Mouse (Mus musculus) CH12.LX (cell line): ENCODE results near the gene Tshz2.

Experiments used
- CHD1 ChIP-seq: IDR thresholded peaks from 2 replicates; pipeline ENCODE4 v1.6.1; 2012; ENCODE audit warnings: low read depth, low read length, improper control_type of control experiment, inconsistent platforms
- CTCF ChIP-seq, 2 experiments: IDR thresholded peaks in 1 of 2; conservative IDR thresholded peaks in 1 of 2; 2 replicates each; pipeline ENCODE4 v1.5.1; 2011 to 2012; ENCODE audit warnings: low read depth in 2 of 2, low read length in 2 of 2, improper control_type of control experiment in 1 of 2, inconsistent platforms in 1 of 2, mild to moderate bottlenecking in 1 of 2, moderate library complexity in 1 of 2
- EP300 ChIP-seq: IDR thresholded peaks from 2 replicates; pipeline ENCODE4 v1.6.1; 2011; ENCODE audit warnings: low read length, improper control_type of control experiment
- MAX ChIP-seq: IDR thresholded peaks from 2 replicates; pipeline ENCODE4 v1.6.1; 2011; ENCODE audit warnings: low read length, improper control_type of control experiment
- MXI1 ChIP-seq: IDR thresholded peaks from 2 replicates; pipeline ENCODE4 v1.6.1; 2011; ENCODE audit warnings: mild to moderate bottlenecking, low read depth, low read length, improper control_type of control experiment

DNA sequence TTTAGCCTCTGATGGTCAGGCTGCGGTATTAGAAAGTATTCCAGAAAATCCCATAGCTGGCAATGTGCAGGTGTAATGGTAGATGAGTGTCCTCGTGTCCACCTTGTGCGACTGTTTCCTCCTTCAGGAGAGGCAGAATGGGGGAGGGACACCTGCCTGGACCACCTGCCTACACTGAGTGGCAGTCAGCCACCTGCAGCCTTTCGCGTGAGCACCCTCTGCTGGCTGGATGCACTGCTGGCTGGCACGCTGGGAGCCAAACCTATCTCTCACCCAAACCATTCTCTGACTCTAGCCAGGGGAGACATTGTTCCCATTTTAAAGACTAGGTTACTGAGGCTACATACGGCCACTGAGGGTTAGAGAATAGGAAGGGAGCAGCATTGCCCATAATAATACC is 216.3 kb downstream of the Tshz2 start:
- TF ChIP-seq CTCF (conservative IDR thresholded peaks at IDR 0.05 in 1 of 2, IDR thresholded peaks at IDR 0.05 in 1 of 2; ENCODE audit: low read depth in 2 of 2, low read length in 2 of 2) (no peak), MXI1 (no peak), EP300 (no peak), CHD1 (no peak), MAX (no peak)
